Comparison of ENCODE assay signal across 9 mouse cellular contexts in the genomic region with DNA sequence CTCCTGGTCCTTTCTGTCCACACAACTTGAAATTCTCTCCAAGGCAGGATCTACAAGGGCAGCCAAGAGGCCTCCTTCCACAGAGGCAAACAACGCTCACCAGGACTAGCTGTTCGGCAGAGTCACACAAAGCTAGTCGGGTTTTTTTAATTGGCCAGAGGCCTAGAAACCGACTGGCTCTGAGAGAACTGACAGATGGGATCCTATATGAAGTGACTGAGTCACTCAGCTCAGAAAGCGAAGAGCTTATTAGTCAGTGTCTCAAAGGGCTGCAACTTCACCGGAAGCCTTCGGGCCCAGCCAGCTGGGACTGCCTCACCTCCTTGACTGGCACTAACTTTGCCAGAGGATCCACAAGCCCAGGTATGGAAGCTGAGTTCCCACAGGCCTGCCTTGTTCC. TPM values are rescaled to one million over a fixed set of nuclear protein-coding genes. Genes with fewer than 3 reads are reported as not detected.
DNase-seq lines count a peak whose midpoint lies in the region; ATAC-seq lines count a peak whose summit lies in the region.
"Had no signal": no experiment of that assay in that cellular context is flagged by ENCODE, and none has a peak within 500 bp of the region (broad histone marks: within the 10 kb centered on the region; RNA-seq: fewer than 3 reads in every experiment).

No protein-coding gene starts in this region.

- H3K27ac ChIP-seq in lung, embryonic 16.5 days (ENCODE audit: low read length): no peak overlapping the region
- H3K27ac ChIP-seq: limb, embryonic 13.5 days had no signal

- H3K4me2 ChIP-seq in lung, embryonic 16.5 days (ENCODE audit: low read depth, low read length): no peak overlapping the region
- H3K4me2 ChIP-seq: limb, embryonic 13.5 days had no signal

- WGBS in lung, embryonic 16.5 days: 31% methylated on average over 7 of the region's 7 CpGs

- H3K36me3 ChIP-seq in lung, embryonic 16.5 days (ENCODE audit: control insufficient read depth, insufficient read depth, low read length): no peaks in the 10 kb centered on the region
- H3K36me3 ChIP-seq: limb, embryonic 13.5 days had no signal

- no peaks in the 10 kb centered on the region for H3K9me3 ChIP-seq in lung, embryonic 16.5 days (ENCODE audit: control insufficient read depth, low read length)
- H3K9me3 ChIP-seq: limb, embryonic 13.5 days had no signal

- DNase-seq in lung, postnatal 14 days: no peak
- peak; percentile 71 for DNase-seq in cerebellum, adult 8-10 months
- peak; percentile 22 to 44 for DNase-seq in layer of hippocampus, postnatal 10 days (ENCODE audit: low spot score in 2 of 2)
- DNase-seq in right cerebral cortex, postnatal 36 days (ENCODE audit: low spot score in 2 of 2): peak; percentile 51 to 69
- DNase-seq in thymus, postnatal 4 days: no peak
- DNase-seq in gastrocnemius, postnatal 10 days: no peak

- no peaks in the 10 kb centered on the region; the same call in 1 of the 2 replicates for H3K4me1 ChIP-seq in lung, embryonic 16.5 days (replicated peaks; ENCODE audit: control insufficient read depth, insufficient read depth, low read length)

- ATAC-seq in lung, embryonic 16.5 days (ENCODE audit: low read depth): peak; percentile 36; the same call in 1 of the 2 replicates
- ATAC-seq in granulocyte monocyte progenitor cell, adult 5-6 weeks (replicated peaks; ENCODE audit: poor library complexity, severe bottlenecking): no peak

- no peaks in the 10 kb centered on the region for H3K27me3 ChIP-seq in lung, embryonic 16.5 days (ENCODE audit: control insufficient read depth, insufficient read depth, low read depth, low read length)
- H3K27me3 ChIP-seq: limb, embryonic 13.5 days had no signal

- H3K9ac ChIP-seq in lung, embryonic 16.5 days (ENCODE audit: low read length): no peak overlapping the region
- H3K9ac ChIP-seq: limb, embryonic 13.5 days had no signal

- no peak overlapping the region for H3K4me3 ChIP-seq in lung, embryonic 16.5 days (ENCODE audit: low read length)
- H3K4me3 ChIP-seq: limb, embryonic 13.5 days had no signal

RNA-seq across cellular contexts. Expression of a gene that starts 55.5 kb away (rescaled TPM):
- polyA plus RNA-seq in lung, embryonic 16.5 days (2015; fragmentation: Nextera tagmentation; extraction: Ambion mirVana): 10.7 and 12.2 TPM in 2 replicates
- 100 to 1,000 TPM; 119 to 123 TPM for total RNA-seq in layer of hippocampus, postnatal 10 days (2021)
- total RNA-seq in granulocyte monocyte progenitor cell, adult 5-6 weeks (2014; fragmentation: Nextera tagmentation): 29.6 and 31.9 TPM in 2 replicates
- 16.7 and 21.9 TPM in 2 replicates for total RNA-seq in granulocyte monocyte progenitor cell, adult 5-6 weeks (2017)
- total RNA-seq in gastrocnemius, postnatal 10 days (2021): 10 to 100 TPM; 90.9 to 92.2 TPM

Comparison
In these comparisons a context has a peak if more than half of its experiments do, and no peak if none do; other contexts are left out.
1. DNase-seq: peak in cerebellum, adult 8-10 months (single experiment), layer of hippocampus, postnatal 10 days (2 of 2) and right cerebral cortex, postnatal 36 days (2 of 2); none in lung, postnatal 14 days (single experiment), thymus, postnatal 4 days (single experiment) and gastrocnemius, postnatal 10 days (single experiment).